Comparison of ENCODE assay signal across 11 mouse cellular contexts in the genomic region with DNA sequence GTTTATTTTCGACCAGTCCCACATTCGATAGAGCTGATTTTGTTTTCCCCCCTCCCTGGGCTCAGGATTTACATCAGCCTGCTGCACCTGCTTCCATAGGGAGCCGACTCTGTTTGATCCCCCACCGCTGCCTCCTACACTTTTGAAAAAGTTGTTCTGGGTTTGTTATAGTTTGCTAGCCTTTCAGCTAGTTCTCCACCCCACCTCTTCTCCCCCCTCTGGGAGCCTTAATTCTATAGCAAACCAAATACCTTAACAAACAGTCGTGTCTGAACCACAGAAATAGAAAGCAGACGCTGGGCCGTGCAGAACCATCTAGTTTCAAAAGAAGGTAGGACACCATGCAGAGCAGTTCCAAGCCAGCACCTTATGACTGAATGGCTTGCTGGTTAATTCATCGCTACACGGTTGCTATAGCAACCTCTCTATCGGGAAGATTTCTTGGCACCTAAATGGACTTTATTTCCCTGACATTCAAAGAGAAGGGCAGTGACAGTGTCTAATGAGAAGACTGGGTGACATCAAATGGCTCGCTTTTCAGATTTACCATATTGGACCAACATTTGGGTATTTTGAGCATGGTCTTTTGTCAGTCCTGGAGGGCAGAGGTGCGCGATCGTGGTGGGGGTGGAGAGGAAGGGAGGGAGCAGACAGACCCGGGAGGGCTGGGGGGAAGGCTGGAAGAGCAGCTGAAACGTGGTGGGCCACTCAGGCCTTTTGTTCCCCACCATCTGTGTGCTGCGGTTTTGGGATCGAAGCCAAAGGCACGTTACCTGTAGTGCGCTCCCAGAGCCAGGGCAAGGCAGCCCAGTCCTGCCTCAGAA. TPM values are rescaled to one million over a fixed set of nuclear protein-coding genes. Genes with fewer than 3 reads are reported as not detected.
A peak's percentile ranks its signal among the peaks of the same experiment; 100 is the strongest.
DNase-seq lines count a peak whose midpoint lies in the region; ATAC-seq lines count a peak whose summit lies in the region.
"Had no signal": no experiment of that assay in that cellular context is flagged by ENCODE, and none has a peak within 500 bp of the region (broad histone marks: within the 10 kb centered on the region; RNA-seq: fewer than 3 reads in every experiment).

No protein-coding gene starts in this region.

- peaks cover 10% of the 10 kb centered on the region; the same call in 1 of the 2 replicates for H3K4me1 ChIP-seq in embryonic facial prominence, embryonic 15.5 days
- H3K4me1 ChIP-seq in neural tube, embryonic 14.5 days (ENCODE audit: control insufficient read depth, insufficient read depth, low read length) = peaks cover 34% of the 10 kb centered on the region

- no peak overlapping the region for H3K27ac ChIP-seq in embryonic facial prominence, embryonic 15.5 days (replicated peaks)
- H3K27ac ChIP-seq in neural tube, embryonic 14.5 days (ENCODE audit: low read depth, low read length) = peak overlapping the region; percentile 76
- H3K27ac ChIP-seq: heart, embryonic 10.5 days; lung, embryonic 15.5 days had no signal

- H3K27me3 ChIP-seq in embryonic facial prominence, embryonic 15.5 days = no peaks in the 10 kb centered on the region
- no peaks in the 10 kb centered on the region for H3K27me3 ChIP-seq in neural tube, embryonic 14.5 days (ENCODE audit: control insufficient read depth, insufficient read depth, low read length)
- H3K27me3 ChIP-seq: lung, embryonic 15.5 days had no signal

- DNase-seq in layer of hippocampus, adult 18-20 months (ENCODE audit: low spot score in 2 of 2) = peak; percentile 22 to 51
- no peak for DNase-seq in layer of hippocampus, adult 9-10 months (ENCODE audit: low spot score)
- DNase-seq in layer of hippocampus, postnatal 10 days (ENCODE audit: low spot score in 2 of 2) = peak; percentile 35 to 42
- no peak for DNase-seq in adrenal gland, adult 8-10 months
- no peak for DNase-seq in kidney, postnatal 14 days
- DNase-seq in urinary bladder, postnatal 25 days (ENCODE audit: low spot score) = no peak

- no peak overlapping the region for H3K4me2 ChIP-seq in embryonic facial prominence, embryonic 15.5 days (replicated peaks)
- peak overlapping the region; percentile 19; the same call in 1 of the 2 replicates for H3K4me2 ChIP-seq in neural tube, embryonic 14.5 days (ENCODE audit: low read depth, low read length)
- H3K4me2 ChIP-seq: lung, embryonic 15.5 days had no signal

- H3K9me3 ChIP-seq in embryonic facial prominence, embryonic 15.5 days (replicated peaks) = no peaks in the 10 kb centered on the region
- no peaks in the 10 kb centered on the region for H3K9me3 ChIP-seq in neural tube, embryonic 14.5 days (ENCODE audit: control insufficient read depth, low read length)
- H3K9me3 ChIP-seq: heart, embryonic 10.5 days; lung, embryonic 15.5 days had no signal

- H3K36me3 ChIP-seq in embryonic facial prominence, embryonic 15.5 days = no peaks in the 10 kb centered on the region
- no peaks in the 10 kb centered on the region for H3K36me3 ChIP-seq in neural tube, embryonic 14.5 days (ENCODE audit: control insufficient read depth, insufficient read depth, low read length)
- H3K36me3 ChIP-seq: heart, embryonic 10.5 days; lung, embryonic 15.5 days had no signal

- 41% methylated on average over 20 of the region's 20 CpGs for WGBS in embryonic facial prominence, embryonic 15.5 days
- WGBS in neural tube, embryonic 14.5 days = 12% methylated on average over 20 of the region's 20 CpGs

- ATAC-seq in embryonic facial prominence, embryonic 15.5 days (ENCODE audit: insufficient number of reproducible peaks, low FRiP score, low TSS enrichment, low read depth) = peak; percentile 57; the same call in 1 of the 2 replicates
- ATAC-seq in neural tube, embryonic 14.5 days (ENCODE audit: low read depth) = peak; percentile 82
- ATAC-seq: activated CD4-positive, CD25-positive, alpha-beta regulatory T cell, adult 4 months had no signal

- H3K4me3 ChIP-seq in embryonic facial prominence, embryonic 15.5 days (replicated peaks) = no peak overlapping the region
- H3K4me3 ChIP-seq in neural tube, embryonic 14.5 days (ENCODE audit: low read depth, low read length) = no peak overlapping the region
- H3K4me3 ChIP-seq: heart, embryonic 10.5 days; lung, embryonic 15.5 days had no signal

- H3K9ac ChIP-seq in embryonic facial prominence, embryonic 15.5 days = no peak overlapping the region
- no peak overlapping the region for H3K9ac ChIP-seq in neural tube, embryonic 14.5 days (replicated peaks; ENCODE audit: low read depth, low read length)
- H3K9ac ChIP-seq: lung, embryonic 15.5 days had no signal

RNA-seq across cellular contexts. Expression of gene Gm10260, which starts 13.2 kb away (rescaled TPM):
- 10 to 100 TPM; 82.9 to 84.4 TPM for total RNA-seq in layer of hippocampus, adult 18-20 months (2021)
- 4.7 and 23.6 TPM in 2 replicates for polyA plus RNA-seq in embryonic facial prominence, embryonic 15.5 days (2015; fragmentation: Nextera tagmentation; extraction: Ambion mirVana)
- total RNA-seq in layer of hippocampus, postnatal 10 days (2021) = 100 to 1,000 TPM; 124 to 137 TPM
- polyA plus RNA-seq in neural tube, embryonic 14.5 days (2014; fragmentation: Nextera tagmentation; extraction: Ambion mirVana) = 1.7 and 1.9 TPM in 2 replicates
- total RNA-seq in adrenal gland, adult 8-10 months (2022) = 100 to 1,000 TPM; 177 to 191 (median 185) TPM

Comparison
In these comparisons a context has a peak if more than half of its experiments do, and no peak if none do; other contexts are left out.
1. DNase-seq: peak in layer of hippocampus, adult 18-20 months (2 of 2) and layer of hippocampus, postnatal 10 days (2 of 2); none in layer of hippocampus, adult 9-10 months (single experiment), adrenal gland, adult 8-10 months (single experiment), kidney, postnatal 14 days (single experiment) and urinary bladder, postnatal 25 days (single experiment).